Mouse (Mus musculus) spleen, embryonic (tissue): ENCODE data around the gene Zcchc14.

Experiments used
- CTCF ChIA-PET: fragments of 350-600 bp; sonication (Branson Sonifier 250); formaldehyde crosslinking; loops from one replicate; lab custom pipeline; 2022; lab: Charles Lee

The Zcchc14 gene

DNA sequence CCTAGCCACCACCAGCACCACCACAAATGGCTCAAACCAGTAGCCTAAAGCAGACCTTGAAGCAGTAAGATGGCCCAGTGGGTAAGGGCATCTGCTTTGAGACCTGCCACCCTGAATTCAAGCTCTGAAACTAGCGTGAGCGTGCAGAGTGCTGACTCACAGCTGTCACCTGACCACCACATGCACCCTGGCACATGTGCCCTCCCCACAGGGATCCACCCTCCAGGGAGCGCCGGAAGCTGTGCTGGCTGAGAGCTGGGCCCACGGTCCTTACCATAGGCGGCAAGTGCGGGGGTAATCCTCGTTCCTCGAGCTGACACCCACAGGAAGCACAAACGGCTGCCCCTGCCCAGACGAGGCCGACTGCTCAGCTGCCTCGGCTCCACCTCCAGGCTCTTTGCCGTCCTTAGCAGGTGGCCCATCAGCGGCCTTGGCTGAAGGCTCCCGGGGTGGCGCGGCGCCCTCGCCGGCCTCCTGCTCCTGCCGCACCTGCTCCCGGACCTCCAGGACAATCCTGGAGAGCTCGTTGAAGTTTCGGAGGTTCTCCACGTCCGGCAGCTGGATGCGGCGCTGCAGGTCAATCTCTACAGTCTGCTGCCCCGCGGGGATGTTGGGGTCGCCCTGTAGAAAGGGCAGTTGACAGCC lies 98.7 kb downstream of the Zcchc14 start:
- CTCF ChIA-PET, result no interaction called here

DNA sequence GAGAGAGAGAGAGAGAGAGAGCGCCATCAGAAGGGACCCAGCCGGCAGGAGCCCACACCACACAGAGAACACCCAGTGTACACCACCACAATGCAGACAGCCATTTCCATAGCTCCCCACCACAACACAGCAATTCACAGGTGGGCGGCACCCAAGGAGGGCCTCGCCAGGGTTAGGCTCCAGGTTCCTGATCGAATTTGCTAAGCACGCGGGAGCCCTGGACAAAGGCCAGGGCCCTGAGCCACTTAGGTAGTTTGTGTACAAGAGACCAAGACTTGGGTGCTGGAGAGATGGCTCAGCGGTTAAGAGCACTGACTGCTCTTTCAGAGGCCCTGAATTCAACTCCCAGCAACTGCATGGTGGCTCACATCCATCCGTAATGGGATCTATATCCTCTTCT lies 100.2 kb downstream of the Zcchc14 start:
- CTCF ChIA-PET, result no interaction called here

DNA sequence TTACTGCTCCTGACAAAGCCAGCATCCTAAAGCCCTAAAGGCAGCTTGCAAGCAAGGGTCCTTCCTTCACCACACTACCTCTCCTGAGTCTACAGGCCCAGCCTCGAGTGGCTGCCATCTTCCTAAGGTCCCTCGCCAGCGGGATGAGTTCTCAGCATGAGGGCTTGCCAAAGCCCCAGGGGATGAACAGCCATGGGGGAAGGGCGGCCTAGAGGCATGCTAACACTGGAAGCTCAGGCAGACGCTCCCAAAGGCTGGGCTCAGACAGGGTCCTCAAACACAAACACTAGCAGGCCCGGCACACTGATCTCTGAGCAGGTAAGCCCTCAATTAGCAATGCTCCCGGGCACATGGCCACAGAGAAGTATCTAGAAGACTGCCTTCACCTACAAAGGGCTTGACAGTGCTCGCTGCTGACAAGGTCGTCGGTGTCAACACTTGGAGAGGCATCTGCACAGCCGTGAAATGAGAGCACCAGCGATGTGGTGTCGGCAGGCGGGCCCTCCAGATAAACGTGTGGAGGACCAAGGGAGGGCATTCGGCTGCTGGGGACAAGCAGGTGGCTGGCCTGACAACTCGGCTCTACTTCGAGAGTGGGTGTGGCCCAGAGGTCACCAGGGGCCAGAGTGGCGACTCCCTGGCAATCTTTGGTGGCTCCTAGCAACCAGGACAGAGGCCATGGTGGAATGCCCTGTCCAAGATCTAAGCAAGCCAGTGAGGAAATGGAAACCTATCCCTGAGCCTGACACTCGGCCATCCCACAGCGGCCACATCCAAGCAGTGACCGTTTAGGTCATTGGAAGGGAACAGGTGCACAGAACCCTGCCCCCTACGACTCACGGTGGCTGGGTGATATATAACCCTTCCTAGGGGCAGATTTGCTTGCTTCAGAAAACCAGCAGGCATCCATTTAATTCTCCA lies 101.4 kb downstream of the Zcchc14 start:
- CTCF ChIA-PET, result no interaction called here

DNA sequence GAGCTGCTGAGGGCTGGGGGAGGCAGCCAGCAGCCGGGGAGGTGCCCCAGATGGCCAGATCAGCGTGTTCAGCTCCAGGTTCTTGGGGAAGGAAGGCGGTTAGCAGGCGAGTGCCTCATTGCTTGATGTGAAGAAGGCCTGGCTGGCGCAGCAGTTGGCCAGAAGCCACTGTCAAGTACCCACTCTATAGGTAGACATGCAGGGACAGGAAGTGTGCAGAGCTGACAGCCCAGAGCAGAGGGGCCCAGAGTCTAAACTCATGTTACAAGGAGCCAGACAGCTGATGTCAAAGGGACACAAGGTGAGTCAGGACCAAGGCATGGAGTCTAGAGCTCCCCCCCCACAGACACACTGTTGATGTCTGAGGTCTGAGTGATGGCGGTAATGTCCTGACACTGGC lies 102.6 kb downstream of the Zcchc14 start:
- CTCF ChIA-PET, result no interaction called here
